Mouse (Mus musculus) CH12.LX (cell line): ENCODE results near the gene Lipe. TPM values are rescaled to one million over a fixed set of nuclear protein-coding genes. Genes with fewer than 3 reads are reported as not detected.
A peak's percentile ranks its signal among the peaks of the same experiment; 100 is the strongest.

Experiments
- DNase-seq: peaks from one replicate; pipeline ENCODE4 v3.0.0-alpha.2; 2013; ENCODE audit errors: extremely low read depth
- H3K27ac ChIP-seq: 2 replicates; pipeline ENCODE4 v1.5.1; 2012; ENCODE audit warnings: low read depth, mild to moderate bottlenecking, control low read depth, moderate library complexity; ENCODE audit not compliant: insufficient read depth
- H3K27me3 ChIP-seq: replicated peaks from 2 replicates; pipeline ENCODE3; 2012; ENCODE audit warnings: inconsistent platforms
- H3K36me3 ChIP-seq, 2 experiments: replicated peaks in 1 of 2; 2 replicates each; pipeline versions ENCODE3 to v1.6.1; 2012; ENCODE audit warnings: inconsistent platforms in 1 of 2, low read length in 1 of 2, mild to moderate bottlenecking in 1 of 2, mixed read lengths in 1 of 2, moderate library complexity in 1 of 2; ENCODE audit not compliant: control insufficient read depth in 1 of 2, insufficient read depth in 1 of 2
- H3K4me1 ChIP-seq, 2 experiments: 2 replicates each; pipeline ENCODE4 v1.6.1; 2012; ENCODE audit warnings: inconsistent platforms in 1 of 2, moderate library complexity in 1 of 2; ENCODE audit not compliant: insufficient read depth in 2 of 2, control insufficient read depth in 1 of 2
- H3K4me2 ChIP-seq: 2 replicates; pipeline ENCODE4 v1.6.1; 2012; ENCODE audit warnings: low read depth, mild to moderate bottlenecking, control low read depth; ENCODE audit not compliant: poor library complexity, insufficient read depth, severe bottlenecking
- H3K4me3 ChIP-seq, 3 experiments: fragments of 150-350 bp in 1 of 3; sonication (generic) in 1 of 3; replicated peaks in 1 of 3; 2 replicates each; pipeline versions ENCODE3 to v1.5.1; 2011 to 2012; ENCODE audit warnings: low read depth in 2 of 3, low read length in 2 of 3, mild to moderate bottlenecking in 2 of 3, moderate library complexity in 2 of 3, control low read depth in 1 of 3, improper control_type of control experiment in 1 of 3, inconsistent platforms in 1 of 3, mixed read lengths in 1 of 3; ENCODE audit not compliant: poor library complexity in 1 of 3
- H3K79me2 ChIP-seq: replicated peaks from 2 replicates; pipeline ENCODE4 v1.6.1; 2012; ENCODE audit warnings: mild to moderate bottlenecking, moderate library complexity; ENCODE audit not compliant: control insufficient read depth, poor library complexity, insufficient read depth, severe bottlenecking; ENCODE audit errors: extremely low read depth
- H3K9ac ChIP-seq: 2 replicates; pipeline ENCODE4 v1.6.1; 2012; ENCODE audit warnings: low read depth, mild to moderate bottlenecking, control low read depth, moderate library complexity; ENCODE audit not compliant: insufficient read depth
- H3K9me3 ChIP-seq: replicated peaks from 2 replicates; pipeline ENCODE3; 2012; ENCODE audit warnings: low read length, inconsistent platforms, mixed read lengths
- BHLHE40 ChIP-seq: IDR thresholded peaks from 2 replicates; pipeline ENCODE4 v1.6.1; 2011; ENCODE audit warnings: mild to moderate bottlenecking, low read depth, low read length, improper control_type of control experiment
- CHD1 ChIP-seq: IDR thresholded peaks from 2 replicates; pipeline ENCODE4 v1.6.1; 2012; ENCODE audit warnings: low read depth, low read length, improper control_type of control experiment, inconsistent platforms
- CHD2 ChIP-seq: IDR thresholded peaks from 2 replicates; pipeline ENCODE4 v1.6.1; 2011; ENCODE audit warnings: low read length, improper control_type of control experiment
- ELF1 ChIP-seq: IDR thresholded peaks from 2 replicates; pipeline ENCODE4 v1.6.1; 2014; ENCODE audit warnings: low read depth, mild to moderate bottlenecking, inconsistent platforms, low read length, improper control_type of control experiment
- GABPA ChIP-seq: IDR thresholded peaks from 2 replicates; pipeline ENCODE4 v1.6.1; 2012; ENCODE audit warnings: low read depth, low read length, improper control_type of control experiment, inconsistent platforms; ENCODE audit not compliant: insufficient replicate concordance
- JUN ChIP-seq: IDR thresholded peaks from 2 replicates; pipeline ENCODE4 v1.6.1; 2011; ENCODE audit warnings: low read depth, mild to moderate bottlenecking, low read length, improper control_type of control experiment, moderate library complexity; ENCODE audit not compliant: insufficient read depth
- JUND ChIP-seq: conservative IDR thresholded peaks from 2 replicates; pipeline ENCODE4 v1.6.1; 2011; ENCODE audit warnings: low read depth, low read length, improper control_type of control experiment
- MAZ ChIP-seq: IDR thresholded peaks from 2 replicates; pipeline ENCODE4 v1.6.1; 2012; ENCODE audit warnings: low read depth, mild to moderate bottlenecking, inconsistent platforms, low read length, improper control_type of control experiment, moderate library complexity
- MEF2A ChIP-seq: IDR thresholded peaks from 2 replicates; pipeline ENCODE4 v1.6.1; 2014; ENCODE audit warnings: low read depth, mild to moderate bottlenecking, inconsistent platforms, low read length, improper control_type of control experiment, borderline replicate concordance
- MXI1 ChIP-seq: IDR thresholded peaks from 2 replicates; pipeline ENCODE4 v1.6.1; 2011; ENCODE audit warnings: mild to moderate bottlenecking, low read depth, low read length, improper control_type of control experiment
- MYC ChIP-seq: IDR thresholded peaks from 2 replicates; pipeline ENCODE4 v1.6.1; 2011; ENCODE audit warnings: low read depth, mild to moderate bottlenecking, improper control_type of control experiment, low read length
- NELFE ChIP-seq: IDR thresholded peaks from 2 replicates; pipeline ENCODE4 v1.6.1; 2011; ENCODE audit warnings: low read depth, low read length, improper control_type of control experiment
- NRF1 ChIP-seq: IDR thresholded peaks from 2 replicates; pipeline ENCODE4 v1.6.1; 2014; ENCODE audit warnings: low read depth, mild to moderate bottlenecking, inconsistent platforms, low read length, improper control_type of control experiment, moderate library complexity
- POLR2A ChIP-seq: IDR thresholded peaks from 2 replicates; pipeline ENCODE4 v1.6.1; 2011; ENCODE audit warnings: low read depth, mild to moderate bottlenecking, improper control_type of control experiment, low read length
- SIN3A ChIP-seq: IDR thresholded peaks from 2 replicates; pipeline ENCODE4 v1.6.1; 2012; ENCODE audit warnings: low read length, improper control_type of control experiment, inconsistent platforms
- TCF12 ChIP-seq: IDR thresholded peaks from 2 replicates; pipeline ENCODE4 v1.6.1; 2014; ENCODE audit warnings: low read depth, mild to moderate bottlenecking, inconsistent platforms, low read length, improper control_type of control experiment
- UBTF ChIP-seq: IDR thresholded peaks from 2 replicates; pipeline ENCODE4 v1.6.1; 2012; ENCODE audit warnings: low read depth, mild to moderate bottlenecking, inconsistent platforms, low read length, improper control_type of control experiment, moderate library complexity
- USF2 ChIP-seq: conservative IDR thresholded peaks from 2 replicates; pipeline ENCODE4 v1.6.1; 2011; ENCODE audit warnings: low read depth, low read length, improper control_type of control experiment
- ZC3H11A ChIP-seq: IDR thresholded peaks from 2 replicates; pipeline ENCODE4 v1.6.1; 2012; ENCODE audit warnings: low read depth, mild to moderate bottlenecking, inconsistent platforms, low read length, improper control_type of control experiment
- ZKSCAN1 ChIP-seq: IDR thresholded peaks from 2 replicates; pipeline ENCODE4 v1.6.1; 2012; ENCODE audit warnings: low read depth, inconsistent platforms, low read length, improper control_type of control experiment, borderline replicate concordance
- ZNF384 ChIP-seq: IDR thresholded peaks from 2 replicates; pipeline ENCODE4 v1.6.1; 2012; ENCODE audit warnings: low read depth, low read length, improper control_type of control experiment, inconsistent platforms
- dilution Hi-C: fragments of 300-500 bp; cut with MboI; formaldehyde crosslinking; loops from 2 replicates; pipeline ENCODE4 v1.14.3; 2020; ENCODE audit warnings: low sequenced_read_pairs; ENCODE audit not compliant: extremely low pct_unique_long_range_greater_than_20kb, extremely low pct_ligation_motif_present
- in situ Hi-C: fragments of 300-500 bp; cut with MboI; formaldehyde crosslinking; loops from 3 replicates; pipeline ENCODE4 v1.14.3; 2019; ENCODE audit warnings: low sequenced_read_pairs, low pct_ligation_motif_present, low pct_unique_long_range_greater_than_20kb, mixed read lengths
- polyA plus RNA-seq: library from polyadenylated mRNA; unstranded; fragments of >175 nt; gene quantifications from 2 replicates; pipeline ENCODE4 v1.2.1, GENCODE M21; 2012; ENCODE audit warnings: low read depth; ENCODE audit not compliant: insufficient read length
- total RNA-seq, 2 experiments: library from RNA; depleted of rRNA; stranded (reverse); fragments of 300-350 nt in 1 of 2; fragments of >200 nt in 1 of 2; gene quantifications; 2 replicates each; pipeline ENCODE4 v1.2.3; 2012 to 2014

Gene Lipe
- total and polyA plus RNA-seq, 3 experiments, result 2.8 to 5.9 (median 3.4) TPM

DNA sequence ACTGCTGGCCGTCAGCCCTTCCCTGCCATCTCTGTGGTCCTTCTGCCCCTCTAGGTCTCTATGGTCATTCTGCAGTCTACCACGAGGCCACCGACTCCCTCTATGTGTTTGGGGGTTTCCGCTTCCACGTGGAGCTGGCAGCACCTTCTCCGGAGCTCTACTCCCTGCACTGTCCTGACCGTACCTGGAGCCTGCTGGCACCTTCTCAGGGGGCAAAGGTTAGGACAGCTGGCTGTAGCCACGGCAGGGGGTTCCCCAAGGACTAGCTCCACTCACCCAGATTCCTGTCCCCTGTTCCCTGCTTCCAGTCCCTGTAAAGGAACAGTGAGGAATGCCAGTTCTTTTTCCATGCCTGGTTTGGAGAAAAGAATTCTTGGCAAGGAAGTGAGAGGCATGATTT lies 49.6 kb downstream of the Lipe start:
- H3K9ac ChIP-seq, result no peak overlapping the region
- no peak for DNase-seq
- H3K79me2 ChIP-seq, result no peaks in the 10 kb centered on the region
- peaks cover 43% of the 10 kb centered on the region for H3K27me3 ChIP-seq
- H3K9me3 ChIP-seq, result peaks cover 10% of the 10 kb centered on the region
- dilution Hi-C loops, result no loop called here
- no peak for TF ChIP-seq CHD2
- no peak for TF ChIP-seq UBTF
- TF ChIP-seq CHD1, result no peak
- no peak for TF ChIP-seq MAZ
- TF ChIP-seq MYC, result no peak
- no peak for TF ChIP-seq GABPA
- no peak for TF ChIP-seq JUN
- no peak for TF ChIP-seq JUND
- TF ChIP-seq NELFE, result no peak
- no peak for TF ChIP-seq SIN3A
- TF ChIP-seq ZC3H11A, result no peak
- no peak for TF ChIP-seq MXI1
- no peak for TF ChIP-seq BHLHE40
- no peak for TF ChIP-seq POLR2A
- TF ChIP-seq ELF1, result no peak
- TF ChIP-seq NRF1, result no peak
- TF ChIP-seq ZKSCAN1, result no peak
- no peak for TF ChIP-seq ZNF384
- TF ChIP-seq TCF12, result no peak
- no peak for TF ChIP-seq MEF2A
- no peaks in the 10 kb centered on the region for H3K4me1 ChIP-seq
- H3K36me3 ChIP-seq, result no peaks in the 10 kb centered on the region
- in situ Hi-C loops, result no loop called here
- H3K4me2 ChIP-seq, result no peak overlapping the region
- H3K4me3 ChIP-seq, result no peak overlapping the region
- H3K27ac ChIP-seq, result no peak overlapping the region

DNA sequence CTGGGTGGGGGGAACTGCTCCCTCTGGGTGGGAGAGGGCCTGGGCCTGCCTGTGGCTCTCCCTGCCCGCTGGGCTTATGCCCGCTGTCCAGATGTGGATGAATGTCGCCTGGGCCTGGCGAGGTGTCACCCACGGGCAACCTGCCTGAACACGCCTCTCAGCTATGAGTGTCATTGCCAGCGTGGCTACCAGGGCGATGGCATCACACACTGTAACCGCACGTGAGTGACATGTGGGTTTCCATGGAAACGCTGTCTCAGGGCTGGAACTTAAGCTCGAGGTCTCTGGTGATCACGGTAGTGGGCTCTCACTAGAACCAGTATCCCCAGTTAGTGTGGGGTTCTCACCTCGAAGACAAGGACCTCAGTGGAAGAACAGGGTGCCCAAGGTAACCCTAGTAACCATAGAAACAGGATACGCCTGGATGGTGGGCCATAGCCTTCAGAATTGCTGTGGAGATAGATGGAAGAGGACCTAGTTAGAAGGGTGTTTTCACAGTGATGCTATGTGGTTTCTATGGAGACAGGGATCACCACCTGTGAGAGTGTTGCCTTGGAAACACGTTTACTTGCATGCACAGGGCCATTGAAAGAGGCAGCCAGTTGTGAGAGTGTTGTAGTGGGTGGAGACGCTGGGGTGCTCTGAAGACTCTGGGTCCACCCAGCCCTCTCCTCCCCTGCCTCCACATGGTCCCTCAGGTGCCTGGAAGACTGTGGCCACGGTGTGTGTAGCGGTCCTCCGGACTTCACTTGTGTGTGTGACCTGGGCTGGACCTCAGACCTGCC lies 57.3 kb downstream of the Lipe start:
- 0 out of 4 replicates have a peak, but pooled peaks cover 0 to 3% of the 10 kb centered on the region in 2 experiments for H3K4me1 ChIP-seq
- no peak overlapping the region for H3K9ac ChIP-seq
- no peak for DNase-seq
- in situ Hi-C loops (no loop called here), dilution Hi-C loops (no loop called here)
- H3K27me3 ChIP-seq, result peaks cover 43% of the 10 kb centered on the region
- no peaks in the 10 kb centered on the region for H3K79me2 ChIP-seq
- H3K4me3 ChIP-seq, result no peak overlapping the region
- no peak for TF ChIP-seq USF2
- peak; percentile 34; the same call in 1 of the 2 replicates for TF ChIP-seq BHLHE40
- H3K36me3 ChIP-seq, result no peaks in the 10 kb centered on the region
- no peak overlapping the region for H3K27ac ChIP-seq
- no peak overlapping the region for H3K4me2 ChIP-seq
- H3K9me3 ChIP-seq, result no peaks in the 10 kb centered on the region
